Mouse (Mus musculus): ENCODE results near the gene Nudt16. TPM values are rescaled to one million over a fixed set of nuclear protein-coding genes. Genes with fewer than 3 reads are reported as not detected.

The Nudt16 gene
- polyA plus RNA-seq (2012), result 10.2 and 13.3 TPM in 2 replicates

DNA sequence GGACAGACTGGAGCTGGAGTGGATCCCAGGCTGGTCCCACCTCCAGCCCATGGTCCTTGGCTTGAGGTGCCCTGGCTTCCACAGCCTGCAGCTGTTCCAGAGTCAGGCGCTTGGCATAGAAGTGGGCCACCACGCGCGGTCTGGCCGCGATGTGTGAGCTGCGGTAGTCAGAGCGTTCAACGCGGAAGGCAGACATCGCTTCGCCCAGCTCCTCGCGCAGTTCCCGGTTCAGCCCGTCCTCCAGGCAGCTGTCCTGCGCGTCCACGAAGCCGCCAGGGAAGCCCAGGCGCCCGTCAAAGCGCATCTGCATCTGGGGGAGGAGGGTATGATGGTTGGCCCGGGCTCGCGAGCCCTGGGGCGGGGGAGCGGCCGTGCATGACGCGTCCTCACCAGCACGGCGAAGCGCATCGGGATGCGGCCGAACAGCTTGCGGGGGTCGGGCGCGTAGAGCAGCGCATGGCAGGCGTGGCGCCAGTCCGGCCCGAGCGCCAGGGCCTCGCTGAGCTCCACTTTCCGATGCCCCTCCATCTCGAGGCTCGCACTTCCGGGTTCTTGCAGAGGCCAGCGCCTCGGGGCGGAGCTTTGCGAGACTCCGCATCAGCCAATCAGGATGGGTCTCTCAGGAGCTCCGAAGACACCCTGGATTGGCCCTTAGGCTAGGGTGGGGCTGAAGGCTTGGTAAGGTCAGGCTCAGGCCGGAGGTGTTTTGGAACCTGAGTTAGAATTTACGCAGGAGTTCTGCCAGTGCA is at the start of gene Nudt16:
TSS of gene Nudt16 (minus strand) at position 572 of the 749 bp plus-strand sequence.
- TF ChIP-seq GATA1 (IDR thresholded peaks at IDR 0.05; ENCODE audit: low read length), result no peak

DNA sequence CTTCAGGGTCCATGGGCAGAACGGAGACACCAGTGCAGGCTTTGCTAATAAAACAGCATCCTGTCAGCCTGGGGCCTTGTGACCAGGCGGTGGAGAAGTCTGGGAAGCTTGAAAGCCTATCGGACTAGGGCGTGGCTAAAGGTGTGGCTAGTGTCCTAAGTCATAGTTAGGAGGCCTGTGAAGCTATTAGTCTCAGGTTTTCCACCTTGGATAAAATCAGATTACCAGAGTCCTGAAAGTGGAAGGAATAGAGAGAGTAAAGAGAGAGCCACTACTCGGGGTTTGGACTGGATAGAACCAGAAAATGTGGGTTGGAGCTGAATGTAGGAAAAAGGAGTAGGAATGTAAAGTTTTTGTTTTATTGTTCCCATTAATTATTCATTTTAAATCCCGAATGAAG is 13.4 kb upstream of the Nudt16 start, which contains the start of gene 1700080E11Rik:
TSS of gene 1700080E11Rik (minus strand) at position 101 of the 400 bp plus-strand sequence.
- no peak for TF ChIP-seq GATA1 (IDR thresholded peaks at IDR 0.05; ENCODE audit: low read length)

DNA sequence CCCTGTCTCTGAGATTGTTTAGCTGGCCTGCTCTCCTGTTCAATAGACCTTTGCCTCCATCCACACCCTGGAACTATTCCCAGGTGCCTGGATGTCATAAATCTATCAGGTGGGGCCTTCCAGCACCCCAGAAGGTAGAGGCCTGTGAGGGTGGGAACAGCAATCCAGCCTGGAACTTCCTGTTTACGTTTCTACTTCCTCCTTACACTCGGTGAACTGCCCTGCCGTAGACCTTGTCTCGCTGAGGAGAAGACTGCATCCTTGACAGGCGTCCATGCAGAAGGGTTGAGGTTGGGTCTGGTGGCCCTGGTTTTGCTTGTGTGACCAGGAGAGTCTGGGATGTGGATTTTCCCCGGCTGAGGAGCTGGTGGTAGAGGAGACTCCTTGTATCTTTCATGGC is 7.6 kb upstream of the Nudt16 start:
- no peak for TF ChIP-seq GATA1 (IDR thresholded peaks at IDR 0.05; ENCODE audit: low read length)

DNA sequence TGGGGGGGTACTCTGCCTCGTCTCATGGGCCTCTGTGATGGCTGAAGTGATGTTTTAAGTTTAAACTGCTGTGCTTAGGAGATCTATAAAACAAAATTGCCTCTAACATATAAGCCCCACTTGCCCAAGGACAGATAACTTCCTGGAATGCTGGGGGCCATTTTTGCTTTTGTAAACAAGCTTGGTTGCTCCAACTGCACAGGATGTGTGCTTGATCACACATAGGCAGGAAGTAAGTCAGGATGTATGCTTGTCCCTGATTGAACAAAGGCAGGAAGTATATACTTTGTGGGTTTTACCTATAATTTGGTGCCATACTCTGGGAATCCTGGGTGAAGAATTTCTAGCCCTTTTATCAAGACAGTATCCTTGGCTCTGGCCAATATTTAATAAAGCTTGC is 4.8 kb upstream of the Nudt16 start:
- no peak for TF ChIP-seq GATA1 (IDR thresholded peaks at IDR 0.05; ENCODE audit: low read length)

DNA sequence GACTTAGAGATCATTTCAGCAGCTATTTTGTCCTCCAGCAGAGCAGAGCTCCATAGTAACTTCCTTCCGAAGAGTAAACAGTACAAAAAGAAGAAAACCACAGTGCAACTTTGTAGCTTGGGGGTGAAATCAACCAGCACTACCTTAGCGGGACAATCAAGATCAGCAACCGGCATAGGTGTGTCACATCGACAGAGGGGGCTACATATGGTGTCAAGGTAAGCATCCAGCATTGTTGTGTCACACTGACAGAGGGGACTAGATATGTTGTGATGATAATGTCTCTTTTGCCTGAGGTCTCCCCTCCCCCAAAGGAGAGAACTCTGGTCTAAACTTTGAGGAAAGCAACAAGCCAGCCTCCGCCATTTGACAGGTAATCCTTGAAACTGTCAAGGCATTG is 2.9 kb upstream of the Nudt16 start:
- TF ChIP-seq GATA1 (IDR thresholded peaks at IDR 0.05; ENCODE audit: low read length), result no peak

DNA sequence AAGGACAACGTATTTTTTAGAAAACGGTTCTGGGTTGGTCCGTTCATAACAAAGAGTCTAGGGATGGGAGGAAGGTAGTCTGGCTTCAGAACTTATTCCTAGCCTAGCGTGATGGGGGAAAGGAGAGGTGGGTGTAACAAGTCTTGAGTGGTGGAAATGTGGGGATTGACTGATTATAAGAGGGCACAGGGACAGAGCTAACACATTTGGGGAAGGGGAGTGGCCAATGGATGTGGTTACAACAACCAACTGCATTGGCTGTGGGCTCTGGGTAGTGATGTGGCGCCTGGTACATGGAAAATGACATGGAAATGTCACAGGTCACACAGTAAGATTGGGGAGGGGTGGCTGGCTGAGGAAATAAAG is 361 bp upstream of the Nudt16 start:
- no peak for TF ChIP-seq GATA1 (IDR thresholded peaks at IDR 0.05; ENCODE audit: low read length)

DNA sequence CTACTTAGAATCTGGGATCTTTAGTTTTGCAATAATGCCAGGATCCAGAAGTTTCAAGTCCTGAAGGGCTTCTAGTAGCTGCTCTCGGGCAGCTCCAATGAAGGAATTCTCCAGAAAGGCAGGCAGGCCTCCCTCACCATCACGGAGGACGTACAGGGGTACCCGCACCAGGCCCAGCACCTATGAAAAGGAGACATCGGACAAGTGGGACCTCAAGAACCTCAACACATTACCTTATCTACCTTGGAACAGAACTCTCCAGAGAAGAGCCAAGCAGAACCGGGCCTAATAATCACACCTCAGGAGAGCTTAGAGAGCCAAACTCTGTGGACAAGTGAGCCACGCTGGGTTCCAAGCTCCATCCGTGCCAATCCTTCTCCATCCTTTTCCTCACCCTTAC is 1.3 kb downstream of the Nudt16 start:
- TF ChIP-seq GATA1 (IDR thresholded peaks at IDR 0.05; ENCODE audit: low read length), result no peak

DNA sequence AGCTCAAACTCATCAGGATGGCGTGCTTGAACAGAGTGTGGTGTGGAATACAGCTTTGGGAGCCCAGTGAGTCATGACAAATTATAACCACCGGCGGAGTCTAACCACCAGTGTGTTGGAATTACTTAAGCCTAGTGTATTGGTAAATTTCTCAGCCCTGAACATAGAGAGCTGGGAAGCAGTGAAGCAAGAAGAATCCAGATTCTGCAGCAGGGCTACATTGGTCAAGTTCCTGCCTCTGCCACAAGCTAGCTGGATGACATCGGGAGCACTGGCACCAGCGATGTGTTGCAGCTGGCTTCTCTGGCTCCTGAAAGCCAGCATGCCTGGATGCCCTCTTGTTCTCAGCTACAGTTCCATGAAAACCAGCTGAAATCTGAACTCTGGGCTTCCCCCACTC is 27.7 kb downstream of the Nudt16 start:
- no peak for TF ChIP-seq GATA1 (IDR thresholded peaks at IDR 0.05; ENCODE audit: low read length)

DNA sequence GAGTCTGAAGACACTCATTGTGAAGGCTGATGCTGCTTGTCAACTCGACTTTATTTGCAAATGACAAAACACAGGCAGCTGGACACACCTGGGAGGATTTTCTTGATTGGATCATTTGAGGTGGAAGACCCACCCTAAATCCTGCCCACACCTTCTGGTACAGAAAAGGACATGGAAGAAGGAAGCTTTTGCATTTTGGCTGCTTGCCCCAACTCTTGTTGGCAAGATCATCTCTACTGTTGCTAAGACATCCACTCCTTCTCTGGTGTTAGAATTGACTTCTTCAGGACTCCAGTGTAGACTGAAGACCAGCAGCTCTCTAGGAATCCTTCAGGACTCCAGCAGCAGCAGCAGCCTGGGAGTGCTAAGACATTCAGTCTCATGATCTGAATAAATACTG is 29.7 kb downstream of the Nudt16 start:
- TF ChIP-seq GATA1 (IDR thresholded peaks at IDR 0.05; ENCODE audit: low read length), result no peak

DNA sequence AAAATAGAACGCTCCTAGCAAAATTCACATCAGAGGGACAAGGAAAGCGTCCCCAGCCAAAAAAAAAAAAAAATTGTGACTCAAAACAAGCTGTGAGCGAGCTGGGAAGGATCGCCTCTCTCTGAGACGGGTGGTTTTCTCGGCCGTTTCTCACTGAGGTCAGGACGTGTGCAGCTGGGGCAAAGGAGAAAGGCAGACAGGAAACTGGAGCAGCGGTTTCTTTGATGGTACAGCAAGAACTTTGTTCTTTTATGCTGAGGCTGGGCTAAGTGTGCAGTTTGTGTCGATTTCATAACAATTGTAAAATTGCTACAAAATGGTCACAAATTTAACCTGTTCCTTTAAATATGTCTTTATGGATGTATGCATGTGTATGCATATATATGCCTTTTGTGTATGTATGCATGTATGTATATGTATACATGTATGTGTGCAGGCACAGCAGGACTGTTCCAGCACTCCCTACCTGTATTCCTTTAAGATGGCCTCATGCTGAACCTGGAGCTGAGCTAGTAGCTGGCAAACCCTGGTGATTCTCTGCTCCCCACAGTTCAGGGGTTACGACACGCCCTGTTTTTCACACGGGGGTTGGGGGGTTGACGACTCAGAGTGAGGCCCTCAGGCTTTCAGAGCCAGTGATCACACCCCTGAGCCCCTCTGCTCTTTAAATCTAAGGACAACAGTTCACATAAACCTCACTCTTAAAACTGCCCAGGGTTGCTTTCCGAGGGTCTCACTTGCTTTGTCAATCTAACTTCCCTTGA is 30.6 kb downstream of the Nudt16 start:
- no peak for TF ChIP-seq GATA1 (IDR thresholded peaks at IDR 0.05; ENCODE audit: low read length)

DNA sequence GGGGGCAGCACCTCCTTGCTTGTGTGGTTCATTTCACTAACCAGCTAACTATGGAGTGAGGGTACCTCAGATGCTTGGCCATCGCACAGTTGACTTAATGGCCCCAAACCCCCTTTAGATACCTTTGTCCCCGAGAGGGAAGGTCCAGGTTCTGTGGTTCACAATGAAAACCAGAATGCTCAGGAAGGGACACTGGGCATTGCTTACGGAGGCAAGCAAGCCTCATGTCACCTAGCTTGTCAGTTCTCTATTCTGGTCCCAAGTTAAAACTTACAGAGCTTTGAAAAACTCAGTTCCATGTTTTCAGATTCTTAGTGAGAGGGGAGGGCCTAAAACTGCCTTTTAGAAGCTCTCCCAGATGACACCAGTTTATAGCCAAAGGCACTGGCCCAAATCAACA is 51.4 kb downstream of the Nudt16 start:
- no peak for TF ChIP-seq GATA1 (IDR thresholded peaks at IDR 0.05; ENCODE audit: low read length)

Other genes starting within 250 kb of the Nudt16 start
- gene Mrpl3, start 78.6 kb downstream of the Nudt16 start, polyA plus RNA-seq (2012), result 42.1 and 66.1 TPM in 2 replicates
- gene 1700080E11Rik, start 13.3 kb upstream of the Nudt16 start, polyA plus RNA-seq (2012), result not detected in 2 replicates

Data from G1E-ER4 (cell line).